Mouse (Mus musculus): Measurements from ENCODE around the gene Itpkc. TPM values are rescaled to one million over a fixed set of nuclear protein-coding genes. Genes with fewer than 3 reads are reported as not detected.

Itpkc gene
- polyA plus RNA-seq, 1 experiment: 12.4 TPM

DNA sequence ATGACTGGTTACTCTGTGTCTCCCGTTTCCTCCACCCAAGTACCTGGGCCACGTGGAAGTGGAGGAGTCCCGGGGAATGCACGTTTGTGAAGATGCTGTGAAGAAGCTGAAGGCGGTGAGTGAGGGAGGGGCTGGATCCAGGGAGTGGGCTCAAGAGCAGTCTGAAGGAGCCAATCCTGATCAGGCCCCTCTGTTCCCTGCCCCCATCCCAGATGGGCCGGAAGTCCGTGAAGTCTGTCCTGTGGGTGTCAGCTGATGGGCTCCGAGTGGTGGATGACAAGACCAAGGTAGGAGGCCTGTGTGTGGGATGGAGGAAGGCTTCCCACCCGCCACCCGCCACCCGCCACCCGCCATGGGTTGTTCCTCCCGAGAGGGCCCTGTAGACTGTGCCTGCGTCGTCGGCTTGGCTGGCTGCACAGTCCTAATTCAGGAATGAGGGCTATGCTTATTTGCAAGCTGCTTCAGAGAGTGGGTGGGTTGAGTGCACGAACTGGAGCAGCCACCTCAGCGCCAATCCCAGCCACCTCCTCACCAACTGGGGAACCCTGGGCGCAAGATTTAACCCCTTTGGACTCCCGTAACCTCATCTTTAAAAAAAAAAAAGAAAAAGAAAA, 38.2 kb upstream of the Itpkc start:
- no peak for DNase-seq
- WGBS: 95% methylated on average over 20 of the region's 20 CpGs
- no peak overlapping the region for H3K27ac ChIP-seq (ENCODE audit: control insufficient read depth, insufficient read depth, low read length)
- no peak for TF ChIP-seq POLR2A (IDR thresholded peaks at IDR 0.05; ENCODE audit: control insufficient read depth, extremely low read depth, insufficient read depth, low read length, poor library complexity)
- no peak for TF ChIP-seq CTCF (IDR thresholded peaks at IDR 0.05; ENCODE audit: borderline replicate concordance, control insufficient read depth, extremely low read depth, insufficient read depth, low read length, poor library complexity)
- H3K36me3 ChIP-seq (ENCODE audit: control insufficient read depth, insufficient read depth, low read length): no peaks in the 10 kb centered on the region
- H3K4me1 ChIP-seq (replicated peaks; ENCODE audit: control insufficient read depth, insufficient read depth, low read length): no peaks in the 10 kb centered on the region
- H3K27me3 ChIP-seq (ENCODE audit: control insufficient read depth, insufficient read depth, low read length): no peaks in the 10 kb centered on the region
- no peak overlapping the region for H3K4me3 ChIP-seq (ENCODE audit: control insufficient read depth, insufficient read depth, low read length)

DNA sequence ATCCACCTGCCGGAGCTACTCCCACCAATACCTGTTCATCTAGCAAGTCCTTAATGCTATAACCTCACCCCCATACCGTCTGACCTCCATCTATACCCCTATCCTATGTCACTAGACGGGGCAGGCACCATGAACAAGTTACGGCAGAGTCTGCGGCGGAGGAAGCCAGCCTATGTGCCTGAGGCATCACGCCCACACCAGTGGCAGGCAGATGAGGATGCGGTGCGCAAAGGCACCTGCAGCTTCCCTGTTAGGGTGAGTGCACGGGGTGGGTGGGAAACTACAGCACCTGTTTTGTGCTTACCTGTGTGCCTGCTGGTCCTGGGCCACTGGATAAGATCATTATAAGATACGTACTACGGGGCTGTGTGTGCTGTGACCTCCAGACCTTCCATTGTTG, 36.3 kb upstream of the Itpkc start:
- no peak for DNase-seq
- Histone ChIP-seq H3K27ac (ENCODE audit: control insufficient read depth, insufficient read depth, low read length) (no peak overlapping the region), H3K36me3 (ENCODE audit: control insufficient read depth, insufficient read depth, low read length) (no peaks in the 10 kb centered on the region), H3K4me3 (ENCODE audit: control insufficient read depth, insufficient read depth, low read length) (no peak overlapping the region), H3K27me3 (ENCODE audit: control insufficient read depth, insufficient read depth, low read length) (no peaks in the 10 kb centered on the region), H3K4me1 (replicated peaks; ENCODE audit: control insufficient read depth, insufficient read depth, low read length) (peaks cover 1% of the 10 kb centered on the region; the same call in 1 of the 2 replicates)
- TF ChIP-seq CTCF (IDR thresholded peaks at IDR 0.05; ENCODE audit: borderline replicate concordance, control insufficient read depth, extremely low read depth, insufficient read depth, low read length, poor library complexity): no peak
- TF ChIP-seq POLR2A (IDR thresholded peaks at IDR 0.05; ENCODE audit: control insufficient read depth, extremely low read depth, insufficient read depth, low read length, poor library complexity): no peak
- WGBS: 97% methylated on average over 12 of the region's 12 CpGs

DNA sequence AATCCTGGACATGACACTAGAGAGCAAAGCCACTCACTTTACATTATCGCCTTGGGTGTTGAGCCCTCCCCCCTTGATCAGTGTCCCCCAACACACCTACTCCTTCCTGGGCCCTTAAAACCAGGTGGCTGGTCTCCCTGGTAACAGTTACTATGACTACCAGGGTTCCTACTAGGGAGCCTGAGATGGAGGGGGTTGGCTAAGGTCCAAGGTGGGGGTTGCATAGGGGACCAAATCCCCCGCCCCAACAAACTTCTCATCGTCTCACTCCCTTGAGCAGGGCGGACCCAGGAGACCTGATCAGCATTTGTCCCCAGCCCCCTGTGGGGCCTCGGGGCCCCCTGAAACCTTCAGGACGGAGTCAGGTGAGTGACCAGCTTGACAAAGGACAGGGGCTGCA, 33.4 kb upstream of the Itpkc start:
- Histone ChIP-seq H3K27me3 (ENCODE audit: control insufficient read depth, insufficient read depth, low read length) (no peaks in the 10 kb centered on the region), H3K36me3 (ENCODE audit: control insufficient read depth, insufficient read depth, low read length) (no peaks in the 10 kb centered on the region), H3K4me3 (ENCODE audit: control insufficient read depth, insufficient read depth, low read length) (no peak overlapping the region), H3K4me1 (replicated peaks; ENCODE audit: control insufficient read depth, insufficient read depth, low read length) (peaks cover 17% of the 10 kb centered on the region), H3K27ac (ENCODE audit: control insufficient read depth, insufficient read depth, low read length) (no peak overlapping the region)
- no peak for TF ChIP-seq CTCF (IDR thresholded peaks at IDR 0.05; ENCODE audit: borderline replicate concordance, control insufficient read depth, extremely low read depth, insufficient read depth, low read length, poor library complexity)
- TF ChIP-seq POLR2A (IDR thresholded peaks at IDR 0.05; ENCODE audit: control insufficient read depth, extremely low read depth, insufficient read depth, low read length, poor library complexity): no peak
- DNase-seq: no peak
- WGBS: 99% methylated on average over 6 of the region's 6 CpGs

DNA sequence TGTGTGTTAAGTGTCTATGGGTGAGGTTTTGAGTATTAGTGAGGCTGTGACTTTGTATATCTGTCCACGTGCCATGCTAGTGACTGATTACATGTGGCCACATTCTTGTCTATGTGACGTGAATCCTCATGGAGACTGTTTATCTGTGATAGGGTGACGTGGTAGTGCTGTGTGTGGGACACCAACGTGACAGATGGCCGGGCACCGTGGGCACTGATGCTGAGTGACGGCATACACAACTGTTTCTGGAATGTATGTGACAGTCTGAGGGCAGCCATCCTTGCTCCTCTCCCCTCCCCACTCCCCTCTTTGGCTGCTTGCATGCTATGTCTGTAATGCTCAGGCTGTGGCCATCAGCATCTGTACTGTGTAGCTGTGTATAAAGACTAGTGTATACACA, 32.4 kb upstream of the Itpkc start:
- TF ChIP-seq POLR2A (IDR thresholded peaks at IDR 0.05; ENCODE audit: control insufficient read depth, extremely low read depth, insufficient read depth, low read length, poor library complexity) (no peak), CTCF (IDR thresholded peaks at IDR 0.05; ENCODE audit: borderline replicate concordance, control insufficient read depth, extremely low read depth, insufficient read depth, low read length, poor library complexity) (no peak)
- Histone ChIP-seq H3K27ac (ENCODE audit: control insufficient read depth, insufficient read depth, low read length) (no peak overlapping the region), H3K4me3 (ENCODE audit: control insufficient read depth, insufficient read depth, low read length) (no peak overlapping the region), H3K36me3 (ENCODE audit: control insufficient read depth, insufficient read depth, low read length) (no peaks in the 10 kb centered on the region), H3K27me3 (ENCODE audit: control insufficient read depth, insufficient read depth, low read length) (no peaks in the 10 kb centered on the region), H3K4me1 (replicated peaks; ENCODE audit: control insufficient read depth, insufficient read depth, low read length) (peaks cover 17% of the 10 kb centered on the region)
- 96% methylated on average over 7 of the region's 7 CpGs for WGBS
- no peak for DNase-seq

DNA sequence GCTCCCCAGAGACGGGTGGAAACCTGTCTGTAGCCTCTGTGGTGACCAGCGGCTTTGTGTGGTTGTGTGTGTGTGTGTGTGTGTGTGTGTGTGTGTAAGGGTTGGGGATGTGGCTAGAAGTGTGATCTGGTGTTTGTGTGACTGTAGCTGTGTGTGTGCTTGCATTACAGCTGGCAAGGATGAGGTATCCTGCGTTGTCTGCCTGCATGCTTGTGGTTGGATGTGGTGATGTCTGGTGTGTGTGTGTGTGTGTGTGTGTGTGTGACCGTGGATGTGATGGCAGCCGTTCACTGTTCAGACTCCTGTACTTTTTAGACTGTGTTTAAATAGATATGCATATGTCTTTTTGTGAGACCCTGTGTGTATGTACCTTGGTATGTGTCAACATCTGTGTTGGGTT, 31.3 kb upstream of the Itpkc start:
- TF ChIP-seq CTCF (IDR thresholded peaks at IDR 0.05; ENCODE audit: borderline replicate concordance, control insufficient read depth, extremely low read depth, insufficient read depth, low read length, poor library complexity): no peak
- no peak for TF ChIP-seq POLR2A (IDR thresholded peaks at IDR 0.05; ENCODE audit: control insufficient read depth, extremely low read depth, insufficient read depth, low read length, poor library complexity)
- no peak for DNase-seq
- no peak overlapping the region for H3K4me3 ChIP-seq (ENCODE audit: control insufficient read depth, insufficient read depth, low read length)
- H3K36me3 ChIP-seq (ENCODE audit: control insufficient read depth, insufficient read depth, low read length): no peaks in the 10 kb centered on the region
- H3K4me1 ChIP-seq (replicated peaks; ENCODE audit: control insufficient read depth, insufficient read depth, low read length): peaks cover 17% of the 10 kb centered on the region
- WGBS: 8% methylated on average over 5 of the region's 5 CpGs
- H3K27ac ChIP-seq (ENCODE audit: control insufficient read depth, insufficient read depth, low read length): no peak overlapping the region
- no peaks in the 10 kb centered on the region for H3K27me3 ChIP-seq (ENCODE audit: control insufficient read depth, insufficient read depth, low read length)

DNA sequence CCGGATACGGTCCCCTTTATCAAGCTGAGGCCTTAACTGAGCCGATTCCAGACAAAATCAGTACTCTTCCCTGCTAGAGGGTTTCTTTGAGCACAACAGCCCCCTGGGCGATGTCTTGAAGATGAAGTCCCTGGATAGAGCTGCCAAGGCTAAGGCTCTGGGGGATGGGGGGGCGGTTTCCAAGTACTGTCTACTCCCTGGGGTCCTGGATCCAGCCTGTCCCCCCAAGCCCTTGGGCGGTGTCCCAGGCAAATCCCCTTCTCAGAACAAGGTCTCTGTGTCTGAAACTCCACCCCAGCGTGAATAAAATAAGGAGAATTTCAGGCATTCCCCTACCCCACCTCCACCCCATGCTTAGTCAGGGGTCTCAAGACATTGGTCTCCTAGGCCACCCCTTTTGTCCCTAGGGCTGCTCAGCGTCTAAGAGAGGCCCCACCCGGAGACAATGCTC, 30.8 kb upstream of the Itpkc start:
- no peaks in the 10 kb centered on the region for H3K36me3 ChIP-seq (ENCODE audit: control insufficient read depth, insufficient read depth, low read length)
- peaks cover 17% of the 10 kb centered on the region for H3K4me1 ChIP-seq (replicated peaks; ENCODE audit: control insufficient read depth, insufficient read depth, low read length)
- no peaks in the 10 kb centered on the region for H3K27me3 ChIP-seq (ENCODE audit: control insufficient read depth, insufficient read depth, low read length)
- TF ChIP-seq CTCF (IDR thresholded peaks at IDR 0.05; ENCODE audit: borderline replicate concordance, control insufficient read depth, extremely low read depth, insufficient read depth, low read length, poor library complexity) (no peak), POLR2A (IDR thresholded peaks at IDR 0.05; ENCODE audit: control insufficient read depth, extremely low read depth, insufficient read depth, low read length, poor library complexity) (no peak)
- no peak for DNase-seq
- H3K27ac ChIP-seq (ENCODE audit: control insufficient read depth, insufficient read depth, low read length): no peak overlapping the region
- H3K4me3 ChIP-seq (ENCODE audit: control insufficient read depth, insufficient read depth, low read length): peak overlapping the region; percentile 65
- WGBS: 35% methylated on average over 9 of the region's 9 CpGs

Measured in thymus, adult 2 months (tissue).